Mouse (Mus musculus) hematopoietic stem cell, adult 5-6 weeks (primary cell): Measurements from ENCODE around the gene Ttll8. TPM values are rescaled to one million over a fixed set of nuclear protein-coding genes. Genes with fewer than 3 reads are reported as not detected.

Experiments
- ATAC-seq, 2 experiments: fragments of 125-278 bp in 1 of 2; replicated peaks in 1 of 2; 2 replicates each; pipeline ENCODE4 v1.8.0; 2016 to 2017; ENCODE audit warnings: inconsistent platforms in 2 of 2, mild to moderate bottlenecking in 2 of 2, moderate number of reproducible peaks in 2 of 2, low read depth in 1 of 2, moderate TSS enrichment in 1 of 2; ENCODE audit not compliant: low FRiP score in 2 of 2, poor library complexity in 2 of 2, severe bottlenecking in 2 of 2, insufficient read depth in 1 of 2, low TSS enrichment in 1 of 2
- total RNA-seq: library from RNA; stranded (forward); fragments of 172-1452, 232-1000 nt; gene quantifications from 2 replicates; pipeline ENCODE4 v1.2.3, GENCODE M21; 2017

Ttll8 gene
- total RNA-seq, 1 experiment from 2014 or later = not detected

- ATAC-seq = no peak
Observed at GRCm38 (mm10) chr15:88868024-88868742, 86.0 kb downstream of the Ttll8 start.

DNA sequence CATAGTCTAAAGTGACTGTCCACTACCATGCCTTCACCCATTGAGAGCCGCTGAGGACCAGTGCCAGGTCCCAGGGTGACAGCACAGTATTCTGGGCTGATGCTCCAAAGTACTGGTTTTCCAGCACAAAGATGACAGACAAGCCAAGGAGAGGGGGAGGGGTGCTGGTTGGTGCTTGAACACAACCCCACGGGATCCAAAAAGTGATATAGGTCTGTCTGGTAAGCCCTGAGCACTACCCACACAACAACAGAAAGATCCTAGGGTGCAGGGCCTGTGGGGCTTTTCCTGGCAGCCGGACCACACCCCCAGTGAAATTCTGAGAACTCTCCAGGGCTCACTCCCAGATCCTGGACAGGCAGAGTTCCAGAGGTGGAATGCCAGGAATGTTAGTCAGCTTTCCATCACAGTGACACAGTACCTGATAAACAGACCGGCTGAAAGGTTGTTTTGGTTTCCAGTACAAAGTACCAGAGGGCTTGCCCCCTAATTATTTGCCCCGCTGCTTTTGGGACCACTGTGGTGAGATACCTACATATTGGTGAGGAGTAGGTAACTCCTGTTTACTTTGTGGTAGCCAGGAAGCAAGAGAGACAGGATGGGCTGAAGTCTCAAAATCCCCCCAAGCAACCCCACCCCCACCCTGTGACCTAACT is 86.7 kb downstream of the Ttll8 start:
- no peak for ATAC-seq

DNA sequence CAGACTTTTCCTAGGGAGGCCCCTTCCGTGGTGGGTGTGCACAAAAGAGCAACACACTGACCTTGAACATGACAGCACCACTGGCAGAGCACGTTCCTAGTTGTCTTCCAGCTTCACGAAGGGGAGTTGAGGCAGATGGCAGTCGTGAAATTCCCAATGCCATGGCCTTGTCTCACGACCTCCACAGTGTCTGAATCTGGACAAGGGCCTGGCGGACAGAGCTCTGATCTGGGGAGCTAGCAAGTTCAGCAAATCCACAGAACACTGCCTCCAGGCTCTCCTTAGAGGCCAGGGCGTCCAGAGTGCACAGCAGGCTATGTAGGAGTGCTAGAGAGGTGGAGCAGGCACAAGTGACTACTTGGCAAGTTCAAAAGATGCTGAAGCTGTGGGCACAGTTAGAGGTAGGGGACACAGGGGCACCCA is 87.3 kb downstream of the Ttll8 start:
- ATAC-seq = no peak

DNA sequence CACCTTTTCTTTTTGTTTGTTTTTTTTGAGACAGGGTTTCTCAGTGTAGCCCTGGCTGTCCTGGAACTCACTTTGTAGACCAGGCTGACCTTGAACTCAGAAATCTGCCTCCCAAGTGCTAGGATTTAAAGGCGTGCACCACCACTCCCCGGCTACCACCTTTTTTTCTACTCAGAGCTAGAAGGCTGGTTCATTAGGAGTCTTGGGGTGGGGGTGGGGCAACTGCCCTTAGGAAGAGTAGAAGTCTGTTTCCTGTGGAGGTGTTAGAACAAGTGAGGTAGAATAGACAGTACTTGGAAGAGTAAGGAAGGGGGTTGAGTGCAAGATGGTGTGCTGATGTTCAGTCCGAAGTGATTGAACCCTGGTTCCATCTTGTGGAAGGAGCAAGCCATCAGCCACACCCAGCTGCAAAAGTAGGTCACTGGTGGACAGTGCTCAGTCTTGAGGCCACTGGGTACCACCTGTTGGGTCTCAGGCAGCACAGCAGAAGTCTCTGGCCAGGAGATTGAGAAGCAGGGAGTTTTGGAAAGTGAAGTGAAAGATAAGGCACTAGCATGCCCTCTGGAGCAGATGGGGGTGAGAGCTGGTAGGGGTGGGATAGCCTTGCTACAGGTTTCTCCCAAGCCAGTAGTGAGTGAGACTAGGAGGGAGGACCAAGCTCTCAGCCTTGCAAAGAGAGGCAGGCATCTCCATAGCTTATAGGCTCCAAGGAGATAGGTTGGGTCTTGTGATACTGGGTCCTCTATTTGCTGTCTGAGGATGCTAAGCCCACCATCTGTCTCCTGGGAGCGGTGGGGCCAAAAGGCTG is 88.1 kb downstream of the Ttll8 start:
- no peak for ATAC-seq

DNA sequence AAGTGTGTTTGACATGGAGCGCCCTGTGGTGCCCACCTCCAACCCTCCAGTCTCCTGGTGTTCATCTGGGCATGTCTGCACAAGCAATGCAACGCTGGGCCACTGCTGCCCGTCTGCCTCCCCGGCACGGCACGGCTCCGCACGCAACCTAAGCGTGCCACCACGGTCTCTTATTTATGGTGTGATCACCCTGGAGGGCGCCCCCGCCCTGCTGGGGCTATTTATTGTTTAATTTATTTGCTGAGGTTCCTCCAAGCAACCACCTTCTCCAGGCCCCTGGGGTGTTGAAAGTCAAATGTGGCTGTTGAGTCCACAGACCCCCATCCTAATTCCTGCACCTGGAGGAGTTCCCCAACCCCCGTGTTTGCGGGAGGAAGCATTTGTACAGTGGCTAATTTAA is 89.2 kb downstream of the Ttll8 start:
- ATAC-seq = no peak

- ATAC-seq = no peak
Observed at GRCm38 (mm10) chr15:88864270-88865030, 89.8 kb downstream of the Ttll8 start.

- peak; percentile 64 to 77 for ATAC-seq
Observed at GRCm38 (mm10) chr15:88863695-88864231, 90.5 kb downstream of the Ttll8 start.

GRCm38 (mm10) chr15:88862881-88863694 is 91.1 kb downstream of the Ttll8 start:
- ATAC-seq = no peak

DNA sequence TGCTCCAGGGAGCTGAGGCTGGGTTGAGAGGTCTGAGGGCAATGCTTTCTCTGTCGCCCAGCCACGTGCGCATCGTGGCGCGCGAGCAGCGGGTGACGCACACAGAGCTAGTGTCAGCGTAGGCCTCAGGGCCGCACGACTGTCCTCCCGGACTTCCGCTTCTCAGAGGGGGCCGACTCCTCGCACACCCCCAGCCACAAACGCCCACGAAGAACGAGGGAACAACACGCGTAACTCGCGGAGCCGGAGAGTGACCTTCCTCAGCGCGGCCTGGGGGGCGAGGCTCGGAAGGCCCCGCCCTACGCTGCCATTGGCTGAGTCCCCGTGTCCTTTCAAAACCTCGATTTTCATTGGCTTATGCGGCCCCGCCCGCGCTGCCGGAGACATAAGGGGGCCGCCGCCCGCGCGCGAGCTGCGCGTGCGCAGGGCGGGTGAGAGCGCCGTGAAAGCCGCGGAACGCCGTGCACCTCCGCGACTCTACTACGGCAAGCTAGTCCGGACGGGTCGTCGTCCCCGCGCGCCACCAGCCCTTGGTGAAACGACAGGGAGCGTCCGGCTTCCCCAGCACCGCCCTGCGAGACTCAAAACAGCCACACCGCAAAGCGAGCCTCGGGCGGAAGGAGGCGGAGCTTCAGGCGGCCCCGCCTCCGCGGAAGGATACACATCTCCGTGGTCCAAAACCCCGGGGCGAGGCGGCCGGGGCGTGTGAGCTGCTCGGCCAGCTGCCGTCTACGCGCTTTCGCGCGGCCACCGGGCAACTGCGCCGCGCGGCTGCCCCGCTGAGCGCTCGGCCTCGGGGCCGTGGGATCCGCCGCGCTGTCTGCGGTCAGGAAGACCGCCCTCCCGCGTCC is 92.2 kb downstream of the Ttll8 start, which contains the start of gene Pim3:
Gene Pim3 (plus strand): TSS at position 415 of the 851 bp plus-strand sequence.
- peak; percentile 76 to 84 for ATAC-seq

DNA sequence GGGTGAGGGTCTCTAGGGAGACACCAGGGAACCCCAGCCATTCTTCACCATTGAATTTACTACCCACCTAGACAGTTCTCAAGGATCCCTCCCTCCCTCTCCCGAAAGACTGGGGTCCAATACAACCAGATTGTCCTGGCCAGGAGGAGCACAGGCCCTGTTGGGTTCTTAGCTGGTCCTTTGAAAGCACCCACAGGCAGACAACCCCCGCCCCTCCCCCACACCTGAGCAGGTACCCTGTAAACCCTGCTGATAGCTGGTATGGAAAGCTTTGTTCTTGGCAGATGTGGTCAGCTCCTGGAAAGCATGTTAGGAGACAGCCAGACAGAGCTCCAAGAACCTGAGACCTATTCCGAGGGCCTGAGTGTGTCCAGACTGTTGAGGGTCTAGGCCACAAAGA is 93.4 kb downstream of the Ttll8 start:
- ATAC-seq = no peak

- no peak for ATAC-seq
Observed at GRCm38 (mm10) chr15:88859206-88859970, 94.8 kb downstream of the Ttll8 start.

DNA sequence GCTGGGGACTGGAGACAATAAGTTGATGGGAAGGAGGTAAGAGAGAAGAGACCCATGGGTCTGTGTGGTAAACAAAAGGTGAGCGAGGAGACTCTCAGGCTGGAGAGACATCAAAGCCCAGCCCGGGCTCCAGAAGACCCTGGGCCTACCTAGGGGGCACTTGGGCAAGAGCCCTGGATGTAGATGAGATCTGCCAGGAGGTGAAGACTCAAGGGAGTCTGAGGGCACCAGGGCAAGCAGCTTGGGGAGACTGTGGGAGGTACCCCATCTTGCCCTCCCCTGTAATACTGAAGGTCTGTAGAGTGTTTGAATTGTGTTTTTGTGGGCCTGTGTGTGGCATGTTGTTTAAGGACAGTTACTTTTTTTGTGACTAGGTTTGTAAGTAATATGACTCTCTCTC is 95.5 kb downstream of the Ttll8 start:
- ATAC-seq = no peak

GRCm38 (mm10) chr15:88858141-88858541 is 96.1 kb downstream of the Ttll8 start:
- ATAC-seq = no peak

- ATAC-seq = no peak
Observed at GRCm38 (mm10) chr15:88857361-88857760, 96.9 kb downstream of the Ttll8 start.

DNA sequence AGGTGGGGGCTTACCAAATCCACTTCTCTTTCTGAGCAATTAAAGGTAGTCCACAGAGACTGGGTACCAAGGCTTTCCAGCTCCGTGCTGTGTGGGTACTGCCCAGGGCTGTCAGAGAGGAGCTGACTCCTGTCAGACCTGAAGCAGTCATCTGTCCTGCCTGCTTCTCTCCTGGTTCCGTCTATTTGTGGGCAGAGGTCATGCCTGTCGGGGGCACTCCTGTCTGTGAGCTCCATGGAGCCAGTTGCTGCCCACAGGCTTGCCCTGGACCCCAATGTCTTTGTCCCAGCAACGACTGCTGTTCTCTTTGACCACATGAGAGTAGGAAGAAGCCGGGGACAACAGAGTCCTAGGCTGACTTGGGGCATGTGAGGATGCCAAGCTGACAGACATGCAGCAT is 97.6 kb downstream of the Ttll8 start:
- no peak for ATAC-seq
